Mouse (Mus musculus) lung, embryonic 16.5 days (tissue): ENCODE data around the gene Lpp. TPM values are rescaled to one million over a fixed set of nuclear protein-coding genes. Genes with fewer than 3 reads are reported as not detected.

Experiments used
- ATAC-seq: fragments of 200-750 bp; cut with Nextera tagmentation; 2 replicates; pipeline ENCODE4 v1.8.0; 2017; ENCODE audit warnings: low read depth, mild to moderate bottlenecking, moderate library complexity
- H3K27ac ChIP-seq: fragments of 300-500 bp; sonication (generic); 2 replicates; pipeline ENCODE4 v1.5.1; 2014; ENCODE audit warnings: mild to moderate bottlenecking, control low read depth, low read length
- H3K27me3 ChIP-seq: fragments of 300-500 bp; sonication (generic); 2 replicates; pipeline ENCODE4 v1.6.1; 2014; ENCODE audit warnings: low read depth, low read length, mixed read lengths; ENCODE audit not compliant: control insufficient read depth, insufficient read depth
- H3K36me3 ChIP-seq: fragments of 300-500 bp; sonication (generic); 2 replicates; pipeline ENCODE4 v1.6.1; 2014; ENCODE audit warnings: low read length; ENCODE audit not compliant: control insufficient read depth, insufficient read depth
- H3K4me1 ChIP-seq: fragments of 300-500 bp; sonication (generic); replicated peaks from 2 replicates; pipeline ENCODE4 v1.6.1; 2014; ENCODE audit warnings: low read length, mixed read lengths; ENCODE audit not compliant: control insufficient read depth, insufficient read depth
- H3K4me2 ChIP-seq: fragments of 300-500 bp; sonication (generic); 2 replicates; pipeline ENCODE4 v1.6.1; 2014; ENCODE audit warnings: low read depth, low read length, control low read depth
- H3K4me3 ChIP-seq: fragments of 300-500 bp; sonication (generic); 2 replicates; pipeline ENCODE4 v1.5.1; 2014; ENCODE audit warnings: mild to moderate bottlenecking, low read length, control low read depth
- H3K9ac ChIP-seq: fragments of 300-500 bp; sonication (generic); 2 replicates; pipeline ENCODE4 v1.6.1; 2014; ENCODE audit warnings: low read length, control low read depth
- H3K9me3 ChIP-seq: fragments of 300-500 bp; sonication (generic); 2 replicates; pipeline ENCODE4 v1.6.1; 2016; ENCODE audit warnings: low read length; ENCODE audit not compliant: control insufficient read depth
- WGBS: fragments of 180-500 bp; shearing (Covaris S2); extraction: QIAGEN DNeasy Blood & Tissue Kit; methylation state at CpG from one replicate; pipeline ENCODE4 v1.1.7; 2014; 5-methylcytosine and 5-hydroxymethylcytosine counted together
- polyA plus RNA-seq: library from polyadenylated mRNA; unstranded; fragments of >200 nt; fragmentation: Nextera tagmentation; extraction: Ambion mirVana; gene quantifications from 2 replicates; pipeline ENCODE4 v1.2.1, GENCODE M21; 2015

Lpp gene
- polyA plus RNA-seq, 1 experiment from 2014 or later, result 76.8 TPM

DNA sequence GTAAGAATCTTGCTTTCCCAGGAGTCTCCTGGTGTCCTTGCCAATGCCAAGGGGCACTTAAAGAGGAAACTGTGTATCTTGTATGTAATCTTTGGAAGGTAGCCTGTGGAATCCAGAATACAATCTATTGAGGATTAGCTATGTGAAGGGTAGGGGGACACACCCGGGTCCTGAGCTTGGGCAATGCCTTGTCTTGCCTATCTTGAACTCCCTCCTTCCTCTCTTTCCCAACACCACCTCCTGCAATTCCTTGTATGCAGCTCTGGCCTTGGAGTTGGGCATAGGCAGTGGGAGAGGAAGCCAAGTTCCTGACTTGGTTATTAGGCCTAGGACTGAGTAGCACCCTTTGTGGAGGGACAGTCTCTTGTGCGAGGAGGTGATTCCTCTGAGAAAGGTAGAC lies 1.8 kb downstream of the Lpp start:
- Histone ChIP-seq H3K4me1 (peaks cover 51% of the 10 kb centered on the region), H3K9me3 (no peaks in the 10 kb centered on the region), H3K36me3 (no peaks in the 10 kb centered on the region), H3K4me2 (peak overlapping the region; percentile 78), H3K27me3 (no peaks in the 10 kb centered on the region), H3K27ac (peak overlapping the region; percentile 100), H3K4me3 (peak overlapping the region; percentile 88), H3K9ac (peak overlapping the region; percentile 98)
- WGBS, result 52% methylated on average over 2 of the region's 2 CpGs
- ATAC-seq, result no peak

DNA sequence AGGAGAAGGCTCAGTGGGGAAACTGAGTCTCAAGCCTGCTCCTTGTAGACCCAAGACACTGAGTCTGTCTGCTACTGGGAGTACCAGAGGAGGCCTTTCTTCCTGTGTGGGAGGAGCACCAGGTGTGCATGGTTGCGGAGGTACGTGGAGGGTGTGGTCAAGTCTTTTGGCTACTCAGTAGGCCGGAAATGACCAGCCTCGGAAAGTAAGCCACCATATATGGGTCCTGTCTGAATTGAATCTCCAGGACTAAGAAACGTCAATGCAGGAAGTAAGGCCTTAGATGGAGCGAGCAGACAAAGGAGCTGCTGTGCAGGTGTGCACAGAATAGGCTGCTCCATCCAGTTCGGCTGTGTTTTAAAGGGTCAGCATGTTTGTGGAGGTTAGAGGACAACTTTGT lies 3.2 kb downstream of the Lpp start:
- Histone ChIP-seq H3K9me3 (no peaks in the 10 kb centered on the region), H3K4me3 (no peak overlapping the region), H3K4me2 (no peak overlapping the region), H3K4me1 (peaks cover 48% of the 10 kb centered on the region), H3K36me3 (no peaks in the 10 kb centered on the region), H3K9ac (no peak overlapping the region), H3K27ac (peak overlapping the region; percentile 29), H3K27me3 (no peaks in the 10 kb centered on the region)
- 69% methylated on average over 7 of the region's 7 CpGs for WGBS
- ATAC-seq, result no peak

DNA sequence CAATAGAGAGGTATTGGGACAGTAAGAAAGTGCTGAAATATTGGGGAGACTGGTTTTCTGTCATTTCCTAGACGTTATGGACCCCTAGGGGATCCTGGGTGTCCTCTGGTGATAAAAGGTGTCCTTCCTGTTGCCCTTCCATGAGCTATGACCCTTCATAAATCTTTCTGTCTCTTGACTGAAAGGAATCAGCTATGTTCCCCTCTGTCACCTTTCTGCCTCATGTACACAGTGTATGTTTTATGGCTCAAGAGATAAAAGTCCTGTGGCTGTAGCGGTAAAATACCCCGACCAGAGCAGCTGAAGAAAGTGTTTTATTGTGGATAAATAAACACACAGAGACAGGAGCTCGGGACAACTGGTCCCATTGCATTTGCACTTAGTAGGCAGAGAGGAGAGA lies 5.2 kb downstream of the Lpp start:
- Histone ChIP-seq H3K27ac (no peak overlapping the region), H3K36me3 (peaks cover under 1% of the 10 kb centered on the region; the same call in 1 of the 2 replicates), H3K4me3 (no peak overlapping the region), H3K9me3 (no peaks in the 10 kb centered on the region), H3K27me3 (no peaks in the 10 kb centered on the region), H3K4me1 (peaks cover 45% of the 10 kb centered on the region), H3K4me2 (no peak overlapping the region), H3K9ac (no peak overlapping the region)
- WGBS, result 28% methylated on average over 4 of the region's 4 CpGs
- ATAC-seq, result no peak

DNA sequence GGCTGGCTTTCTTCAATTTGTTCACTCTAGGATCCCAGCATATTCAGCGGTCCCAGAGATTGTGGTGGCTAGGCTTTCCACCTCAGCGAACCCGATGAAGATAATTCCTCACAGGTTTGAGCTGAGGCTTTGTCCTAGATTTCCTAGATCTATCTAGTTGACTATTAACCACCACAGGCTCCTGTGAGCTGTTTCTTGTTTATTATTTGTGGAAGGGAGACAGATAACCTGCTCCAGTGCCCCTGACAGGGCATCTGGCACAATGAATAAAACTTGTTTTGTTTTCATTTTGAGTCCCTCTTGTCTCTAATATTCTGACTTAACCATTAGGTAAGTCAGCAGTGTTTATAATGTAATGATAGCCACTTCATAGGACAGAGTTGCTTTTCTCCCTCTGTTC lies 5.6 kb downstream of the Lpp start:
- WGBS, result 50% methylated on average over 3 of the region's 3 CpGs
- Histone ChIP-seq H3K27ac (no peak overlapping the region), H3K4me2 (no peak overlapping the region), H3K4me1 (peaks cover 45% of the 10 kb centered on the region), H3K9me3 (no peaks in the 10 kb centered on the region), H3K4me3 (no peak overlapping the region), H3K9ac (no peak overlapping the region), H3K36me3 (peaks cover 5% of the 10 kb centered on the region; the same call in 1 of the 2 replicates), H3K27me3 (no peaks in the 10 kb centered on the region)
- no peak for ATAC-seq

DNA sequence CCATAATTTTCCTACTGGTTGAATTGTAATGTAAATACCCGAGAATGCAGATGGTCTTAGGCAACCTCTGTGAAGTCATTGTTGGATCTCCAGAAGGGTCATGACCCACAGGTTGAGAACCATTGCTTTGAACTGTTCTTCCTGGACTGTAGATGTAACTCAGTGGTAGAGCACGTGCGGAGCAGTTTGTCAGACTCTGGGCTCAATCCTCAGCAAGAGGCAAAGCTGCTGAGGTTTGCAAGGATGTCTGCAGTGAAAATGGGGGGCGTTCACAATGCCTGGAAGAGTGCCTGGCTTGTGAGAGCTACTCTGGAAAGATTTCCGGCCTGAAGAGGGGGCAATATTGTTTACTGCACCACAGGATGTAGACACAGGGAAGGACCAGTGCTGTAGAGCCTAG lies 6.2 kb downstream of the Lpp start:
- Histone ChIP-seq H3K9ac (no peak overlapping the region), H3K27ac (peak overlapping the region; percentile 40; the same call in 1 of the 2 replicates), H3K4me3 (no peak overlapping the region), H3K9me3 (no peaks in the 10 kb centered on the region), H3K36me3 (peaks cover 9% of the 10 kb centered on the region; the same call in 1 of the 2 replicates), H3K27me3 (no peaks in the 10 kb centered on the region), H3K4me1 (peaks cover 45% of the 10 kb centered on the region), H3K4me2 (no peak overlapping the region)
- 39% methylated on average over 5 of the region's 5 CpGs for WGBS
- peak; percentile 20; the same call in 1 of the 2 replicates for ATAC-seq

DNA sequence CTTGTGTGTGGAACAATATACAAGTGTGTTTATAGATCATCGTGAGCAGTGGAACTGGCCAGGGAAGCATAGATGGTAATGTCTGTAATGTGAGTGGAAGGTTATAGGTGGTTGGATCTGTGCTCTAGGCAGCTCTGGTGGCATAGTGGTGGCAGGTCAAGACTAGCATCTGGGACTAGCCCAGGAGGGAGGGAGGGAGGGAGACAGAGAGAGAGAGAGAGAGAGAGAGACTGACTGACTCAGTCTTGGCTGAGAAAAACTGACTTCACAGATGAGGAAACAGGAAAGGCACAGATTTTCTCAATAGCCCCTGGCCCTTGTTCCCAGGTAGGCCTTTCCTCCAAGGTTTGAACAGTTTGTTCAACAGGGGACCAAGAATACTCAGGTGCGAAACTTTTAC lies 7.5 kb downstream of the Lpp start:
- Histone ChIP-seq H3K4me2 (no peak overlapping the region), H3K9me3 (no peaks in the 10 kb centered on the region; the same call in 1 of the 2 replicates), H3K27ac (no peak overlapping the region), H3K4me3 (no peak overlapping the region), H3K27me3 (no peaks in the 10 kb centered on the region), H3K4me1 (peaks cover 36% of the 10 kb centered on the region), H3K9ac (no peak overlapping the region), H3K36me3 (peaks cover 18% of the 10 kb centered on the region)
- WGBS, result 81% methylated on average over 2 of the region's 2 CpGs
- ATAC-seq, result no peak

DNA sequence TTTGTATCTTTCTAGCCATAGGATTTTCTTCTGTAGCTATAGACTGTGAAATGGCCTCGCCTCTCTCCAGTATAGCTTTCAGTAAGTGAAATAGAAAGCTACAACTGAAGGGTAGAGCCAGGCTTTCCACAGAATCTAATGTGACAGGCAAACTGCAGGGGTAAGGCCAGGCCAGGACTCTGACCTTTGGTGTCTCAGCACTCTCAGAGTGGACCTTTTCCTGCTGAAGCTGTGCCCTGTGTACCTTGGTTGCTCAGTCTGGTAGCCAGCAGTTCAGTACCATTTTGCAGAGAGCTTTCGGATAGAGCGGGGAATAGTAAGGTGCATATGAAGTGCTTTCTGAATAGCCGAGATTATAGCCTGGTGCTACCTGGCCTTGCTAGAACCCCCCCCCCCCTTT lies 9.5 kb downstream of the Lpp start:
- Histone ChIP-seq H3K27ac (no peak overlapping the region), H3K9me3 (peaks cover 10% of the 10 kb centered on the region), H3K36me3 (peaks cover 24% of the 10 kb centered on the region), H3K4me1 (peaks cover 21% of the 10 kb centered on the region), H3K4me2 (no peak overlapping the region), H3K9ac (no peak overlapping the region), H3K4me3 (no peak overlapping the region), H3K27me3 (no peaks in the 10 kb centered on the region)
- ATAC-seq, result no peak
- 83% methylated on average over 4 of the region's 4 CpGs for WGBS

DNA sequence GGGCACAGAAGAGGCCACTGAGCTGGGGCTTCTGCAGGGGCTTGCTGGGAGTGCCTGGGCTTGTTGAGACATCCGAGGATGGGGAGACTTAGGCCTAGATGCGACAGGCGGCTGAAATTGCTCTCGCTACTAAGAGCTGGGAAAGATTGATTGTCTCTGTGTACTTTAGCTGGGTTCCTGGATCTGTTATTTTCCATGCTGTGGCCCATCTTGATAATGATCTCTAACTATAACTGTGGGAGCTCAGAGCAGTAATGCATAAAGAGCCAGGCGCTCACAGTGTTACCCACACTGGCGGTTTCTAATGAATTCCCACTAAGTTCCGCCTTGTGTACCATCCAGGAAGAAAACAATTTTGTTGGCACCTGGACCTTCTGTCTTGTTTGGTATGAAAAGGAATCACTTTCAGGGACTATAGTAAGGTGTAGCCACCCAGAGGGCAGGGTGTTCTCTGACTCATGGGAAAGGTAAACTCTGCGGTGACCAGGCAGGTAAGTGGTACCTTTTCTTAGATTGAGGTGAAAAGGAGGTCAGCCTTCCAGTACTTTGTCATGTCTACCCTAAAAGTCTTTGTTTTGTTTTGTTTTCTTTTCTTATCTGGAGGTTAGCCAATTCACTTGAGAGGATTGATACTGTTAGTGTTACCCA lies 10.6 kb downstream of the Lpp start:
- peaks cover 10% of the 10 kb centered on the region for H3K4me1 ChIP-seq
- H3K4me2 ChIP-seq, result no peak overlapping the region
- no peak overlapping the region for H3K9ac ChIP-seq
- H3K27ac ChIP-seq, result no peak overlapping the region
- H3K9me3 ChIP-seq, result peaks cover 10% of the 10 kb centered on the region
- H3K36me3 ChIP-seq, result peaks cover 24% of the 10 kb centered on the region
- WGBS, result 79% methylated on average over 8 of the region's 8 CpGs
- H3K4me3 ChIP-seq, result no peak overlapping the region
- ATAC-seq, result peak; percentile 47; the same call in 1 of the 2 replicates
- H3K27me3 ChIP-seq, result no peaks in the 10 kb centered on the region

DNA sequence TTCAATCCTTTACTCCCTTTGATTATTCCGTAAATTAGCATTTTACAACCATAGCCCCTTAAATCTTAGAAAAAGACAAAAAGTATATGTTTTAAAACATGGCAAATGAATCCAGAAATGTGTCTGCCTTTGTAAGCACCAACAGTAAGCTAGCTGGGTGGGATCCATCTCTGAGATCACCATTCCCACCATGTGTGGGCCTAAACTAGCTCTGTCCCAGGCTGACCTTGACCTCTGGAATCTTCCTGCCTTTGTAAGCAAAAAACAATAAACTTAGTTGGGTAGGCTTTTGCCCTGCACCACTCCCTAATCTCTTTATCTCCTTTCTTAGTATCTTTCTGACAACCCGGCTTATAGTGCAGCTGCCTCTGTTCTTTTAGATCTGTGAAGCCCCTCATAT lies 13.2 kb downstream of the Lpp start:
- 95% methylated on average over 2 of the region's 2 CpGs for WGBS
- Histone ChIP-seq H3K4me1 (no peaks in the 10 kb centered on the region), H3K36me3 (peaks cover 24% of the 10 kb centered on the region)

More for the DNA sequence above, 13.2 kb downstream of the Lpp start:
- no peak overlapping the region for H3K9ac ChIP-seq
- peaks cover 10% of the 10 kb centered on the region for H3K9me3 ChIP-seq
- no peak for ATAC-seq
- no peak overlapping the region for H3K27ac ChIP-seq
- H3K4me2 ChIP-seq, result no peak overlapping the region
- no peaks in the 10 kb centered on the region for H3K27me3 ChIP-seq
- H3K4me3 ChIP-seq, result no peak overlapping the region
